Mouse (Mus musculus): ENCODE measurements around the gene Fam71f1.
"Not testable (repeated sequence)": the region's sequence is repeated elsewhere in the genome, so short reads cannot be mapped to it uniquely, and the experiment has no call there.

Fam71f1 gene

DNA sequence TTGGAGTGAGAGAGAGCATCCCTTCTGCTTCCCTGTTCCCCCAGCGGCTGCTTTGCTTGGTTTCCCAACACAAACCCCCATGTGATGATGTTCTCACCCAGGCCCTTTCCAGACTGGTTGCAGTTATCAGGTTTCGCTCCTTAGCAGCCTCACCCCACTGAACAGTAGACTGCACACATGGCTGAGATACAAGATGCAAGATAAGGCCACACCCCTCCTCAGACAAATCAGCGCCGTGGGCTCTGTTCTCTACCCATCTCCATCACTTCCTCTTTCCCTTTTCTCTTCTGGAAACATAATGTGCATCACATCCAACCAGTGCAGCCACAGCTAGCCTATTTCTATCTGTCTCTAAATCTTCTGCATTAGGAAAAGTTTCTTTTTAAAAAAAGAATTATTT, 10.6 kb downstream of the Fam71f1 start:
- no peak for DNase-seq

DNA sequence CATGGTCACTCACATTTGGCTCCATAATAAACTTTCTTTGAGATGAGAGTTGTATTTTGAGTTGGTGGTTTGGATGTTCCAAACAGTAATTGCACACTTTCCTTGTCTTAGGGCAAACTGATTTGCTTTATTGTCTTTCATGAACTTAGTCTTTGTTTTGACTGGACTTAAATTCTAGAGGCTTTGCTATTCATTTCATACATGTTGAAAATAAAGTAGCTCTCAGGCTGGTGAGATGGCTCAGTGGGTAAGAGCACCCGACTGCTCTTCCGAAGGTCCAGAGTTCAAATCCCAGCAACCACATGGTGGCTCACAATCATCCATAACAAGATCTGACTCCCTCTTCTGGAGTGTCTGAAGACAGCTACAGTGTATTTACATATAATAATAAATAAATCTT, 27.6 kb downstream of the Fam71f1 start:
- DNase-seq, result not testable (repeated sequence)

DNA sequence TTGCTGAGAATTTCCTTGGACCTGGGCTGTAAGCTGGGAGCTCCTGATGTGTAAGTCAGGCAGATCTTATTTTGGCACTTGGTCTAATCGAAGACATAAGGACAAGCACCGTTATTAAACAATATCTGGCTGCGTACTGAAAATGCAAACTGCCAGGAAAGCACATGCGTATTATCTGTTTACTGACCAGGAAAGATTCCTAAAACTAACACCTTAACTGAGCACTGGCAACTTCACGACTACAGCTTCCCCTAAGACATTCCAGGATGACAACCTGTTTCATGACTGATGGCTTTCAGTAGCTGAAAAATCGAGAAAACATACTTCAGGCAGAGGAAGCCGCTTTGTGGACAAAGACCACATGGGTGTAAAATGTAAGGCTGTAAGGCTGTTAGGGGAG, 28.2 kb downstream of the Fam71f1 start:
- DNase-seq, result no peak

DNA sequence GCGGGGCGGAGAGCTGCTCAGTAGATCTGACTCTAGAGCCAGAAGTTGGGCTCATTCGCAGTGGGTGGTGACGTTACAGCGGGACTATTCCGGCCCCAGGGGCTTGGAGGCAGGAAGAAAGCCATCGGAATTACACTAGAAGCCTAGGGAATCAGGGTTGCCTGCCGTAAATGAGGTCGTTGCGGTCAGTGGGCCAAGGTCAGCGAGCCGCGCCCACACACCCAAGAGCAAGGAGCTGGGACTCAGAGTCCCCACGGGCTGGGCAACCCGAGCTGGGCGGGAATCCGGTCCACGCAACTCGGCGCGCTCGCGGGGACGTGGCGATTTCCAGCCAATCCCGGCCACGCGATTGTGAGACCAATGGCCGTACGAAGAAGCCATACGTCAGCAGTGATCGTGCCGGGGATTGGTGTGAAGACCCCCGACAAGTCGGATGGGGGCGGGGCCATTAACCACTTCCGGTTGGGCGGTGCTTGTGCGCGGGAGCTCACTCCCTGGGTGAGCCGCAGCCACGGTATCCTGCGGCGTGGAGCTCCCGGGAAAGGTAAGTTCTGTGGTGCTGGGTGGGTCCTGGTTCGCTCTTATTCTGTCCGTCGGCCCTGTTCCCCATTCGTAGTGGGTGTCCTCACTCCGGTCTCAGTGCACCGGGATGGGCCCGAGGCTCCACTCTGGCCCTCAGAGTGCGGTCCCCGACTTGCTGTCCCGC, 28.9 kb downstream of the Fam71f1 start, which contains the start of gene Calu:
Gene Calu (plus strand): TSS at position 405 of the 706 bp plus-strand sequence.
- DNase-seq, result peak; percentile 99

DNA sequence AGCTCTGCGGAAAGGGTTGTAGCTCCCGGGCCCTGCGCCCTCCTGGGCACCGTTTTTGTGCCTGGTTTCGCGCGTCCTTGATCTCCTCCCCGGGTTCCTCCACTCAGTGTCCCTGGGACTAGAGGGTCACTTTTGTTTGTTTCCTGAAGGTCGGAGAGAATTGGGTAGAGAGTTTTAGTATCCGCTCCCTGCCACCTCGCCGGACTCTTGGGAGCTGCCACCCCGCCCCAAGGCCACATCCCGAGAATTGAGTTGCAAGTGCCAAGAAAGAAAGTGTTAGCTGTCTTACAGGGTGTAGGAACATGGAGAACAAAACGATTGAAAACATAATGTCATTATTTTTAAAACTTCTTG, 29.4 kb downstream of the Fam71f1 start:
- DNase-seq, result no peak

DNA sequence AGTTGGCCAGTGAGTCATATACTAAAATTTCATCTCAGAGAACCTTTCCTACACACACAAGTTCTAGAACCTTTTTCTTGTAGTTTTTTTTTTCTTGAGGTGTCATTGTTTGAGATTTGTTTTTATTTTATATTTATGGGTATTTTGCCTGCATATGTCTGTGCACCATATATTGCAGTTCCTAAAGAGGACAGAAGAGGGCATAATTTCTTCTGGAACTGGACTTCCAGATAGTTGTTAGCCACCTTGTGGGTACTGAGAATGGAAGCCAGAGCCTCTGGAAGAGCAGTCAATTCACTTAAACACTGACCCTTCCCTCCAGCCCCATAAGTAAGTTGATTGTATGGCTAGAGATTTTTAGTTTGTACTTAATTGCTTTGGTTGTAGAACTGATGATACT, 32.7 kb downstream of the Fam71f1 start:
- no peak for DNase-seq

DNA sequence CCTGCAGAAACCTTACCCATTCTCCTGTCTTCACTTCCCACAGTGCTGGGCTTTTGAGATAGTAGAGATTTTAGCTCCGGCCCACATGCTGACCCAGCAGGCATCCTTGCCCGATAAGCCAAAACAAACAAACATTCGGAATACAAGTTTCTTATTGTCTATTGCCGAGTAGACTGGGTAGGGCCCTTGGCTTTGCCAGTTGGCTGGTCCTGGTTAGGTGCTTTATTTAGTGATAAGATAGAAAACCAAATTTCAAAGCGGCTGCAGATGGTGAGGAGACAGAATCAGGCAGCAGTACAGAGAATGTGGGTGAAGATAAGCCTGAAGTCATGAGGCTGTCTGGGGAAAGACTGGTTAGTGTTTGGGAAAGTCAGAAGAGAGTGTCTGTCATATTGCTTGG, 33.9 kb downstream of the Fam71f1 start:
- DNase-seq, result no peak

DNA sequence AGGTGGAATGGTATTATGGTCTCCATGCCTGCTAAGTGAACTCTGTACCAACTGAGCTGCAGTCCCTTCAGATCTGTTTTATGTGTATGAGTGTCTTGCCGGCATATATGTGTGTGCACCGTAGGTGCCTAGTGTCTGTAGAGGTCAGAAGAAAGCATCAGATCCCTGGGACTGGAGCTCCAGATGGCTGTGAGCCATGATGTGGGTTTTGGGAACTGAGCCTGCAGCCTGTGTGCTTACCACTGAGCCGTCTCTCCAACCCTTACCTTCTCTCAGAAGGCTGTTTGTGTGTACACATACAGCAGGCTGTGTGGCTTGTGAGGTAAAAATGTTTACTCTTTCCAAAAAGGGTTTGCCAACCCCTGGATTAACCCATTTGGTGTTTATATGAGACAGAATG, 40.4 kb downstream of the Fam71f1 start:
- DNase-seq, result no peak

DNA sequence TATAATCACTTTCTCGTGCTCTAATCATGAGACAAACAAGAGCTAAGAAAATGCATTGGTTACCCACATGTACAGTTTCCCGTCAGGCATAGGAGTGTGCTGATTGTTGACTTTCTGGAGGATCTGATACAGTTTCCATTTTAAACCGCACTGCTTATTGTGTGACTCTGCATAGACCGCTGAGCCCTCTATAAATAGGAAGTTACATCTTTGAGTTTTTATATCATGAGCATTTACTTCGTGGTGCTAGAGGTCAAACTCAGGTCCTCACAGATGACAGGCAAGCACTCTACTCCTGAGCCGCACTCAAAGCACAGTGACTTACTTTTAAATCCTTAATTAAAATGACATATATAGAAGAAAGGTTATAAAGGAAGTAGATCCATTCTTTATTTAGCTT, 41.3 kb downstream of the Fam71f1 start:
- no peak for DNase-seq

DNA sequence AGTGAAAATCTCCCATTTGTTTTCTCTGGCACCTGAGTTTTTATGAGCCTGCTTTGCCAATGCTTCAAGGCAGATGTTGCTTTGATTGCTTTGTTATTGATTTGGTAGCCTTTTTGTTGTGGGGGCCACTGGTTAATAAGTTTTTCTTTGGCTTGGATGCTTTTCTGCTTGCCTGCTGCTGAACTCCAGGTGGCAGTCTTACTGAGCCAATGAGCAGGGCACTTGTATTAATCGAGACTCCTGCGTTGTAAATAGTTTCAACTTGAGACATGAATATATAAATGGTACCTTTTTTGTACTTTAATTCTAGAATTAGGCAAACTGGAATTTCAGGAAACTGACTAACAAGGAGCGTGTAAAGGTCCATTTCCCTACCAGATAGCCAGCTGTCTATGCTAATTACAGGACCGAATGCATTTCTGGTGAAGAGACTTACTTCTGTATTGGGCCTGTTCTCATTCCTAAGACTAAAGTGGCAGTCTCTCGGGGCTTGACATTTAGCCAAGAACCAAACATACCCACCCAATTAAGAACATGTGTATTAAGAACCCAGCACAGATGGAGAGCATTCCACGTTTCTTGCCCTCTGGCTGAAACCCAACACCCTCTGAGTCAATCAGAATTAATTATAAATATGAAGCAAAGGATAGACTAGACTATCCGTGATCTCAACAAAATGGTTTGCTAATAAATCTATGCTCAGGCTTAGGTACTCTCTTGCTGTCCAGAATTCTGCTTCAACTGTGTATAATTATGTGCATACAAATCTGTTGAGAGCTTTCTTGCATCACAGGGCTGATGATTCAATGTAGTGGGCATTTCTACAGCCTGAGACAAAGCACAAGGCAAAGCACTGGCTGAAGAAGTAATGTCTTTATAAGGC, 43.5 kb downstream of the Fam71f1 start:
- DNase-seq, result peak; percentile 35

DNA sequence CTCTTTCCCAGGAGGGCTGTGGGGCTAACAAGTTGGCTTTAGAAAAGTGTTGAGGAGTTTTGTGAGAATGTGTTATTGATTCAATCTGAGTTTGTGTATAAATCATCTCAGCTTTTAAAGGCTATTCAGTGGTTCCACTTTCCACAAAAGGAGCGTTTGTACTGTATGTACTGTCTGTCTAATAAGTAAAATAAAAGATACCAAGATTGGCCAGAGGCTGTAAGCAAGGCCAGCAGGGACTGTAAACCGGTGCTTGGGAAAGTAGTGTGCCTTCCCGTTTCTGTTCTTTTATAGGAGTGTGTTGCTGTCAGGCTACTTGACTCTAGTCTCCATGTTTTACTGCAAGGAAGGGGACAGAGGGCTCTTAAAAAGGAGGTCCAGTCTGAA, 44.2 kb downstream of the Fam71f1 start:
- DNase-seq, result no peak

DNA sequence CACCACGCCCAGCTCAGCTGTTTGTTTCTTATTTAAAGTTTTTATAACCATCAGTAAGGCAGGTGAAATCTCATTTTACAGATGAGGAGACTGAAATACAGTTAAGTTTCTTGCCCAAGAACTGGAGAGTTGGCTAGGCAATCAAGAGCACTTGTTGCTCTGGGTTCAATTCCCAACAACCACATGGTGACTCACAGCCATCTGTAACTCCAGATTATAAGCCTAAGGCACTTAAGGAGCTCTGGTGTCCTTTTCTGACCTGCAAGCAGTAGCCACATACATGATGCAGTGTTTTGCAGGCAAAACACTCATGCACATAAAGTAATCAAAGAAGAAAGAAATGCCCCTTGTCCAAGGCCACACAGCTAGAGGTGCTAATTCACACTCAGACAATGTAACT, 46.3 kb downstream of the Fam71f1 start:
- DNase-seq, result no peak

DNA sequence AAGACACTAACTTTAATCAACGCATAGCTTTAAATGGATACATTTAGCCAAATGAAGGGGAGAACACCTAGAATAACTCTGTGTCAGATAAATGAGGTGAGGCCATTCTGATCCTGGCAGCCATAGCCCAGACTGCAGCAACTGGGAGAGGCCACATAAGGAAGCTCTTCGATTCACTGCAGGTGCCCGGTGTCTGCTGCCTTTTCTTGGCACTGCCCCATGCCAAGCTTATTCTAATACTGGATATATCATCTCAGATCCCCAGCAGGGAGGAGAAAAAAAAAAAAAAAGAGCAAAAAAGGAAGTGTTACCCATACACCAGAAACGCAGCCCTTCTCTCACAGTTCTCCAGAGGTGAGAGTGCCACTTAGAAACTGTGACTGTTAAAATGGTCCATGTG, 58.4 kb downstream of the Fam71f1 start:
- no peak for DNase-seq

DNA sequence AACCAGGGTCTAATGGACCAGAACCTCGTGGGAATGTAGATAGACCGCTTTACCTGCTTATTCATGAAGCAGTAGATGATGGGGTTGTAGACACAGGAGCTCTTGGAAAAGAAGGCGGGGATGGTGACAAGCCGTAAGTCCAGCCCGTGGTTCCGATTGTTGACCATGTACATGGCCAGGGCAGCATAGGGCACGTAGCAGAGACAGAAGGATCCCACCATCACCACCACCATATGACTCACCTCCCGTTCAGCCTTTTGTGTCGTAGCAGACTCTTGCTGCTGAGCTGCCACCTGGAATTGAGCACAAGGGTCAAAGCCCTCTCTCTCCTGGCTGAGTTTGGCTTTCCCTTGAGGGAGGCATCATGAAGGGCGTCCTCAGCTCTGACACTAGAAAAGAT, 59.7 kb downstream of the Fam71f1 start:
- no peak for DNase-seq

DNA sequence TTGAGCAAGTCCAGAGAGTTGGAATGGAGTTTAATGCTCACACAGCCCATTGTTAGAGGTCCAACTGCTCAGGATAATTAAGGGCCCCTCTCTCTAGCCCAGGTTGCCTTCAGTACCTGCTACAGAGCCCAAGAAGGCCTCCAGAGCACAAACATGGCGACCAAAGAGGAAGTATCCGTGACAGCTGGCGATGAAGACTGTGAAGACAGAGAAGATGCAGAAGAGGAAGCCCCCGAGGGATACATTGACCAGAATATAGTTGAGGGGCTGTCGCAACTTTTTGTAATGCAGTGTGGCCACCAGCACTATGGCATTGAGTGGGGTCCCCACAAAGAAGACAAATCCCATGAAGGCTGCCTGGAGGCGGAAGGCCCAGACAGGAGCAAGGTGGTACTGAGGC, 61.0 kb downstream of the Fam71f1 start:
- DNase-seq, result no peak

DNA sequence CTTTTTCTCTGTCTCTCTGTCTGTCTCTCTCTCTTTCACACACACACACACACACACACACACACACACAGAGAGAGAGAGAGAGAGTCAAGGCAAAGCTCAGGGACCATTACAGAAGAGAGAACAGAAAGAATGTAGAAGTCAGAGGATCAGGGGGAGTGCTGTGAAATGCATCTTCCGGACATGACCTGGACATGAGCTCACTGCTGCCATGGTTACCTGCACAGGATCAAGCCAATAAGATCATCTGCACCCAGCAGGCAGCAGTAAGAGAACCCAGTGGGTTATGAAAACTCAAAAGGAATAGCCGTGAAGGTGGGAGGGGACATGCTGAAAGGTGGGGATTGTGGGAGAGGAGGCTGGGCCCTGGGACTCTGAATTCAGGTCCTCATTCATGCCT, 63.5 kb downstream of the Fam71f1 start:
- DNase-seq, result no peak
